Mouse (Mus musculus): ENCODE data around the gene Dlst. TPM values are rescaled to one million over a fixed set of nuclear protein-coding genes. Genes with fewer than 3 reads are reported as not detected.

Gene Dlst
- total RNA-seq, 2 experiments from 2014 or later, result 759 to 769 TPM

DNA sequence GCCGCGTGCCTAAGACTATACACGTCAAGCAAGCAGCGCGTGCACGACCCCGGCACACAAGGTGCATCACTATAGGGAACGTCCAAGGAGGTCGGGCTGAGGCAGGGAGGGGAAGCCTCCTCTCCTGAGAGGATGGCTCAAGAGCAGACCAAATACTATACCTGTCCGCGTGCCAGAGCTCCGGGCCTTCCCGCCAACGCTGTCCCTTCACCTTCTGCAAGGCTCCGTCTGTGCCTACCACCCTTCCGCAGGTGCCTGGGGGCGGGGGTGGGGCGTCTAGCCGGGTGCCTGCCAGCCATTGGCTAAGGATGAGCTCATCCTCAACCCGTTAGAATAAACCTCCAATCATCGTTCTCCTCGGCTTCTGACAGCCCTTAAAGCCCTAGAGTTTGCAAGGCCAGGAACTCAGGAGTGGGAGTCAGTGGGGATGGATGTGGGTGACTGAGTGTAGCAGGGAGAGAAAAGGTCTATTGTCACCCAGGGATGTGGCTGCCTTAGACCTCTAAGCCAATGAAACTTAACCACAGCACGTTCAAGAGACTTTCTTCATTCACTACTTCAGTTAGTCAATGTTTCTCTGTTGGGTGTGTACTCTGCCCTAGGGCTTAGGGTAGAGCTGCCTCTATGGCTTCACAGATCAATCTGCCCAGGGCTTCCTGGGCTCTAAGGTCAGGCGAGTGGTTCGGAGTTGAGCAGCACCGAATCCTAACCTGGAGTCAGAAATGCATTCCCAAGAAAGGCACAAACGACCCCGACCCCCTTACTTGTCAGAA is 40.6 kb downstream of the Dlst start, which contains the start of gene Rps6kl1:
Gene Rps6kl1 (minus strand): TSS at position 263 of the 773 bp plus-strand sequence.
- peak in 1 of 2 experiments; percentile 52 for DNase-seq

DNA sequence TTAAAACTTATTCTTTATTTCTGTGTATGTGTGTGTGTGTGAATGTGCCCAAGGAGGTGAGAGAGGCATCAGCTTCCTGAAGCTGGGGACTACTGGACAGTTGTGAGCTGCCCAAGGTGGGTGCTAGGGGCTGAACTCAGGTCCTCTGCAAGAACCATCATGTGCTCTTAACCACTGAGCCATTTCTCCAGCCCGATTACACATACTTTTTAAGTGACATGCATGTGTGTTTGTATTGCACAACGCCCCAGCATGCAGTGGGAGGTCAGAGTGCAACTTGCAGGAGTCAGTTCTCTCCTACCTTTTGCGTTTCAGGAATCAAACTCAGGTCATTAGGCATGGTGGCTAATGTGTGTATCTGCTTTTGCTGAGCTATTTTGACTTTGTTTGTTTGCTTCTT is 42.4 kb downstream of the Dlst start:
- no peak for DNase-seq

DNA sequence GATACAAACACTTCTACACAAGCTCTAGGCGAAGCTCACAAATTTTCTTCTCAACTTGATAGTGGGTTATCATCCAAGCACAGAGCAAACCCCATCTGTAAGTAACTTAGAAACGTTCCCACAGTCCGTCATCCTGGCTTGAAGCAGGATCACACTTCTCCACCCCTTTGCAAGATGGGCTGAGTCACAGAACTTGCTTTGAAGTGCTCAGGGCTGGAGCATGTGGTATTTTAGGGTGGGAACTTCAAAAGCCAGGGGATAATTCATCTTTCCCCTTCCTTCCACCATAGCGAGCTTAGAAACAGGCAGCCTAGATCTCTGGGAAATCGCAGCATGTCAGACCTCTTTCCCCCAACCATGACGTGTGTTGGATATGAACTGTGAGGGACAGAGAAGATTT is 45.7 kb downstream of the Dlst start:
- DNase-seq, result no peak

DNA sequence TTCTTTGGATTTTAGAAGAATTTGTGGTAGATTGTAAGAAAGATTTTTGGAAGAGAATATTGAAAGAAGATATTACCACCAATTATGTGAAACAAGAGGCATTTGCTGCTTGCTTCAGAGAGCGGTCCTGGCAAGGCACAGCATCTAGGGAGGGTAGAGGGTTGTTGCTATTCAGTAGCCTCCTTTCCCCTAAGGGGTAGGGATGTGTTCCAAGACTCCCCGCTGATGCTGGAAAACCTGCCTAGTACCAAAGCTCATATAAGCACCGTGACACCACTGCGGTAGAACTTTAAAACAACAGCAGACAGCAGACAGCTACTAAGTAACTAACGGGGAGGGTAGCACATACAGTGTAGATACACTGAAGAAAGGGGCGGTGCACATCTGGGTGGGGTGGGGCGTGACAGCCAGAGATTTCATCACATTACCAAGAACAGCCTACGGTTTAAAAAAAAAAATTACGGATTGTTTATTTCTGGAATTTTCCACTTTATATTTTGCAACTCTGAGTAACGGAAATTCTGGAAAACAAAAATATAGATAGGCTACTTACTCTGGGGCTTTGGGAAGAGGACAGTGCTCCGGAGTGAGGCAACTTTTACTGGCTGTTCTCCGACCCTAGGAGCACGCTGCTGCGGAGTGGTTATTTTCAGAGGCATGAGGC is 47.3 kb downstream of the Dlst start:
- no peak for DNase-seq

DNA sequence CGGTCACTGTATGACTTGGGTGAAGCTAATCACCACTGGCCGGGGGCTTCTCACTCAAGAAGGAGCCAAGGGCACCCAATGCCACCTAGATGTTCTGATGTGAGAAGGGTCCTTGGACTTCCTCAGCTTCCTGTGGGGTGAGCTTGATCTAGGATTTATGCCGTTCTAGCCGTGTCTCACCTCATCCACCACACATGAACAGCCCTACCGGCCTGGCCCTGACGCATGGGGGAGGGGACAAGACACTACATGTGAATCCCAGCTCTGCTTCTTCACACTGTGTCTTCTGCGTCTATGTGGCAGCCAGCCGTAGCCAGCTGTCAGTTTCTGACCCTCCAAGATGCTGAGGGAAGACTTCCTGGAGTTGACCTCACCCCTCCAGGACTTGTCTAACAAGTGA is 48.2 kb downstream of the Dlst start:
- no peak for DNase-seq

DNA sequence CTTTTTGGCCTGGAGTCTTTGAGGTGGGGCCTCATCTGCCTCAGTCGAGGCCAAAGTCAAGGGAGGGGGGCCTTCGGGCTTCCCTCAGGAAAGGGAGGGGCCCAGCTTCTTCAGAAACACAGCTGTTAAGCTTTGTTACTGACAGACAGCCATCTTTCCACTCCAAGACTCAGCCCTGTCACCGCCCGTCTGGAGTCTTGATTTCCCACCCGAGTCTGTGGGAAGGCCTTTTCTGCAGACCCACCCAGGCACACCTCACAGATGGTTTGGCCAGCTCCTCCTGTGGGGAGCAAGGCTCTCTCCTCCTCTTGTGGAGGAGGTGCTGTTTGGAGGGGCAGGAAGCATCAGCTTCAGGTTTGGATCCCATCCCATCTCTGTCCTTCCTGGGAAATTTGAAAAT is 49.0 kb downstream of the Dlst start:
- peak; percentile 71 to 86 for DNase-seq

DNA sequence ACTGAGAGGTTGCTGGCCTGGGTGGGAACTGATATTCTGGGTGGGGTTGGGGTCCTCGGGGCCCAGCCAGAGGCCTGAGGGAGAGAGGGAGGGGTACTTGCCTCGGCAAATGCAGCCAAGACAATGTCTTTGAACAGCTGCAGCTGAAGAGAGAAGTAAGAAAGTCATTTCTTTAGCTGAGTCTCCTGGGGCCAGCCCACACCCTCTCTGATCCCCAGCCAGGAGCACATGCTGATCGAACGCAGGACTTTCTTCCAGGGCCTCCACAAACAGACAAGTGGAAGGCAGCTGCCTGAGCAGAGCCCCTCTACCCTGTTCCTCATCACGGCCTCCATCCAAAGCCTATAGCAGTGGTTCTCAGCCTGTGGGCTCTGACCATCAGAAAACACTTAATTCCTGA is 54.4 kb downstream of the Dlst start:
- peak in 1 of 2 experiments; percentile 81 for DNase-seq

DNA sequence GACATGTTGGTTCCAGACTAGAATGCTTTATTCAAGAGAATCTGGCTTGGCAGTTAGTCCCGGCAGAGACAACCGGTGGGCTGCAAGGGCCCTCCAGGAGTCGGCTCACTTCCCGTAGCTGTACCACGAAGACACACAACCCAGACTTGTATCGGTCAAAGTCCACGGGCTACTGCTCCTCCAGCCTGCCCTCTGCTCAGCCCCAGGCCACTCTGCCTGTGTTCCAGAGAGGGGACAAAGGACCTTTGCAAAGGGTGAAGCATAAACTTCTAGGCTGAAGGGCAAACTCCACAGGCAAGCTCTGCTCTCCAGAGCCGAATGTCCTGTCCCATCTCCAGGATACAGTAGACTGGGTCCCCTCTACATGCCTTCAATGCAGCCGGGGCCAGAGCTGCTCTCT is 56.0 kb downstream of the Dlst start:
- no peak for DNase-seq

DNA sequence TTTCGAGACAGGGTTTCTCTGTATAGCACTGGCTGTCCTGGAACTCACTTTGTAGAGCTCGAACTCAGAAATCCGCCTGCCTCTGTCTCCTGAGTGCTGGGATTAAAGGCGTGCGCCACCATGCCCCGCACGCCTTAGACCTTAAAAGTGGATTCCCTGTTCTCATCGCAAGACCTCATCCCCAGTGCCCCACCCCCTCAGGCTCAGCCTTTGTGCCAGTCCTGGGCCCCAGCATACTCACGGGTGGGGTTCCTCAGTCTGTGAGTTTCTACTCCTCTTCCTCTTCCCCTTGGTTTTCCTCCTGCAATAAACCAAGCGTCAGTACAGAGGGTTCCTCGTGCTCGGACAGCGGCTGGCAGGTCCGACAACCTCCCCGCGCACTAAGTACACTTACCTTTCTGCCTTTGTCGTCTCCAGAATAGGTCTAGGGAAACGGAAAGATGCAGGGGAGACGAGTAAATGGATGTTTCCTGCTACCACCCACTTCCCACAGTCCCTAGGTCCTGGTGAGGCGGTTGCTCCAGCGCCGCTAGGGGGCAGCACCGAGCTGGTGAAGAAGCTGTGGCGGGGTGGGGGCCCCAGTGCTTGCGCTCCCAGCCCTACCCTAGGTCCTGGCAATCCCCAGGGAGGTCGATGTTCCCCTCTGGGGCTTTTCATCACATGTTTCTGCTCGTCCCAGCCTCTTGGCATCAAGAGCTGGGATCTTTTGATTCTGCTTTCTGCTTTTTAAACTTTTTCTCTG is 58.7 kb downstream of the Dlst start:
- peak; percentile 86 to 93 for DNase-seq

DNA sequence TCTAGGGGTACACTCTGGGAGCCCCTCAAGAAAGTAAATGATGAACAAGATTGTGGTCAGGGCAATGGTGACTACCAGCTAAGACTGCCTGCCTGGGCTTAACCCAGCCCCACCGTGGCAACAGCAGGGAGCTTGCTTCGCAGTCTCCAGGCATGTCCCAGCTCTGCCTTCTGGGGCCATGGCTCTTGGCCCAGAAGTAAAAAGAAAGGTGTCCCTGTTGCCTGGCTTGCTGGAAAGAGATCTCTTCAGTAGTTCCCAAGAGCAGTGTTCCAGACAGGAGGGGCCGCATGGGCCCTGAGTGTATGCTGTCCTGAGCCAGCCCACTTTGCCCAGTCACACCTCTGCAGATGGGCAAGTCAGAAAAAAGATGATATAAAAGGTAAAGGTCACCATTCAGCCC is 59.2 kb downstream of the Dlst start:
- DNase-seq, result no peak

DNA sequence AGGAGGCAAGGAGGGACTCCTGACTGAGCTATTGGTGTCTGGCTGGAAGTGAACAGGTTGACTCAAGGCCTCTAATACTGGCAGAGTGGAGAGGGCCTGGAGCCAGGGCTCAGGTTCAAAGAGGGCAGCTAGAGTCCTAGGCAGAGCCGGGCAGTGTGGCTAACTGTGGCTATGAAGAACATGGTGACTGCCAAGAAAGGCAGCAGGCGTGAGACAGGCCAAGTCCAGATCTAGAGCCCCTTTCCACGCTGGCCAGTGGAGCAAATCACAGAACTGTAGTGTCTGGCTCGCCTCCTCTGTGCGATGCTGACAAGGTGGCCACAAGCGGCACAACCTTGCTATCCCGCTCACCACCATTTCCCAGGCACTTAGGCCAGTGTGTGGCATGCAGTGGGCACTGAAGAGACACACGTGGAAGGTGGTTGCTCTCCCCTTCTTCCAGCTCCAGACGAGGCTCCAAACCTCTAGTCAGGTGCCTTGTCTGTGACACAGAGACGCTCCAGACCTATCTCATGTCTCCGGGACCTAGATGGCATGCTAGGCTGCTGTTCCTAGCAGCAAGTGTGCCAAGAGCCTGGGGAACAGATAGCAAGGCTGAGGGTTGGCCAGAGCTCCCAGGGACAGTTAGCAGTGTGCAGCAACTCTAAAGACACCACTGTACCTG is 59.8 kb downstream of the Dlst start:
- DNase-seq, result peak; percentile 64 to 78

DNA sequence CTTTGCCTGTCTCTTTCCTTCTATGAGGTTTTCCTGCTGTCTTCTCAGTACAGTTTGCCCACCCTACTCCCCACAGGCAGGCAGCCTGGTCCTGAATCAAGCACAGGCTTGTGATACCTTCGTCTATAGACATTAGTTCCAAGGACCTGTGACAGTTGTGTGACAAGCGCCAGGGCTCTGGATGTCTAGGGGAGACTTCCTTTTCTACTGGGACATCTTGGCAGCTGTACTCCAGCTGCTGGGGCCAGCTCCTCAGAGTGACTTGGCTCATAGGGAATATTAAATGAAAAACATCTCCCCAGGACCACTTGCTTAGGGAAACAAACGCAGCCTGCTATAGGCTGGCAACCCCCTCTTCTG is 60.3 kb downstream of the Dlst start:
- DNase-seq, result no peak

DNA sequence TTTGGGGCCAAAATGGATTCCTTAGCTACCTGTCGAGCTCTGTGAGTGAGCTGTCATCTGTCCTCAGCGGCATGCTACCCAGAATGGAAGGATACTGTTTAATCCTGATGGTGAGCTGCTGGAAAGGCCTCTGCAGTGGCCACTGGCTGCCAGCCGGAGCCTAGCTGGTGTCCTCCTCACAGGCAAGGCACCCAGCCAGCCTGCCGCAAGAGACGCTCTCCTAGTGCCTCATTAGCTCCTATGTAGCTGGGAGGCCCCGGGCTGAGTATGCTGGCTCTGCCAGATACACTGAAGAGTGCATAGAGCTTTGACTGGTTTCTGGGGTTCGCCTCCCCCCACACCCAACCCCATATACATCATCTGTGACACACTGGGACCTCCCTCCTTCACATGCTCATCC is 63.4 kb downstream of the Dlst start:
- DNase-seq, result peak in 1 of 2 experiments; percentile 47

DNA sequence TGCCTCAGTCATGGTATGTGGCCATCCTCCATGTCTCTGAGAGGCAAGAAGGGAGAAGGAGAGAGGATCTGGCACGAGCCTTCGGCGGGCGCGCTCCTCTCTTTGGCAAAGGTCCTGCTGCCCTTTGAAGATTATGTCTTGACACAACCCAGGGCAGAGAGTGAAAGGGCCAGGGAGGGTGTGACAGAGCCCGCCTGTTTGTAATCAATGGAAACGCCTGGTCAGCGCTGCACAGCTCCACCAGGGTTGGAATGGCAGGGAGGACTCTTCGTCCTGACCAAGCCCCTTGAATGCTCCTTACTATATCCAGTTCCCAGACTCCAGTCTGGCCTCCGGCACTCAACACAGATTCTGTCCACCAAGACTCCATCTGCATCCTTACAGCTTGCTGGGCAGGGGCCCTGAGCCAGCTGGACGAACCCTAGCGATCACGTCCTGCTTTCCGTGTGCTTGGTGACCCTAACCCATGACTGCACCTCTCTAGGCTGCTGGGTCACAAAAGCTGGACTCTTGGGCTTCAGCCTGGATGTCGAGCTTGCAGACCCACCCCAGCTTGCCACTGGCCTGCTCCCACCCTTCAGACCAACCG is 64.5 kb downstream of the Dlst start:
- DNase-seq, result no peak

DNA sequence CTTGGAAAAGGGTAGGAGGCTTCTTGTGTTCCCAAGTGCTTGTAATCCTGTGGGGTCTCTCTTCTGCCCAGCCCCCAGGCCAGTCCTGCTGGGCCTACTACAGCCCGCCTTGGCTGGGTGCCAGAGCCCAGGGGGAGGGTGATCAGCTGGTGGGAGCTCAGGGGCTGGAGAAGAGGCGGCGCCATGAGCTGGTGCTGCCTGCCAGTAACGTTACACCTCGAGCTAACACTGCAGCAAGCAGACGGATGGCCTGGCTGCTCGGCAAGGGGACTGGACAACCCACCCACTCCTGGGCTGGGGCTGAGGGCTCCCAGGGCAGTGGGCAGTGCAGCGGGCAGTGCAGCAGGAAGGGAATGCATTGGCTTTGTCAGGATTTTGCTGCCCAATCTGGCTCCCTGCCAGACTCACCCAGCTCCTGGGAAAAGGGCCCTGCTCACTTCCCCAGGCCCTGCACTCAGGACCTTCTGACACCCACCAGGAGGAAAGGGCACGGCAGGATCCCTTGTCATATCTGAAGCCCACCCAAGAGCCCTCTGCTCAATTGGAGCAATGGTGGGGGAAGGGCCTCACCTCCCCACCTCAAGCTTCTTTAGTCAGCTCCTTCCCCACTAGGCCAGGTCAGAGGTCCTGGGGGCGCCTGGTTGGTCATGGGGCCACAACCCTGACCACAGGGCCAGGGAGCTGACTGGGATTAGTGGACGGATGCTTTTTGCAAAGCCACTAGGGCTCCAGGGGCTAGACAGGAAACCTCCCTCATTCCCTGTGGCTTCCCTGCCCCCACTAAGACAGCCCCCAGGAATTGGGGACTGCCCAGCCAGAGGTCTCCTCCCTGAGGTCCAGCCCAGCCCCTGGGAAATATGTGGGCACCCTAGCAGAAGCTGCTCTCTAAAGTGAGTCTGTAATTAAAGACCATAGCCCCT is 65.6 kb downstream of the Dlst start:
- peak in 1 of 2 experiments; percentile 44 for DNase-seq

DNA sequence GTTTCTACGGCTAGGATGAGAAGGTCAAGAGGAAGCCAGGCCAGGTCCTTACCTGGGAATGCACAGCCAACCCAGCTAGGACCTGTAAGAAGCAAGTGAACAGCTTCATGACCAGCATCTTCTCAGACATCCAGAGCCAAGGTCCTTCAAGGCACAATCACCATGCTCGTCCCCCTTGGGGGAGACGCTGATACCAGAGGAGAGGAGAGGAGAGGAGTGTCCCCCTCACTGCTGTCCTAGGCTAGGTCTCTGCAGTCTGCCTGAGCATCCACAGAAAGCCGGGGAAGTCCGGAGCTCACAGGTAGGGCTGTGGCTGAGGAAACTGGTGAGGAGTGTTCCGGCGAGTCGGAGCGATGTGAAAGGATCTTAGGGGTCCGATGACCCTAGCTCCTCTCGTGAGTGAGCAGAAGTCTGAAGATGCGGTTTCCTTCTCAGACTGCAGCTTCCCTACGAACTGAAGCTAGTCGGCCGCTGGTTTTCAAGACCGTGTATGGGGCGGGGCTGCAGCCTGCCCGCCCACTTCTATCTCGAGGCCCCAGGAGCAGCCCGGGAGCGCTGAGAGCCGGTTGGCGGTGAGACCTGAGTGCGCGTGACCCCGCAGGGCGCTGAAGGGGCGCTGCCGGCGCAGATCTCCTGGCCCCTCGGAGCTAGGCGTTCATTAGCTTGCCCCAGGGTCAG is 66.4 kb downstream of the Dlst start:
- DNase-seq, result peak; percentile 68 to 71

DNA sequence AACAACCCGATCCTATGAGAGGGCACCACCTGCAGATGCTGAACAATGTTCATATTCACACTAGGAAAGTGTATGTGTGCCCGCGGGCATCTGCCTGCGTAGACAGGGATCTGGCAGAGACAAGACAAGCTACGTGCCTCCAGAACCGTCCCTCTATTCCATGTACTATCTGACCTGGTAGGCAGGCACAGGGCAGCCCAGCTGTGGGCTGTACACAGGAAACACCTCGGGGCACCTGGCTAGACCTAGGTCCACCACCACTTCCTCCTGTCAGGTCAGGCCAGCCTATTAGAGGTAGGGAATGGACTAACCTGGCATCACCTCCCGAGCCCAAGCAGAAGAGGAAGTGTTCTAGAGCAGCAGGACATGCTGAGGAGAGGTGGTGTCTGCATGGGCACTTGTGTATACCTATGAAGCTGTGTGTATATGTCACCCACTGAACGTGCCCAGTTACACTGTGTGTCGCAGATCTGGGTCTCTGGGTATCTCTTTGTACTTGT is 67.2 kb downstream of the Dlst start, which contains the start of gene Pgf:
Gene Pgf (minus strand): TSS at position 51 of the 500 bp plus-strand sequence.
- DNase-seq, result no peak

DNA sequence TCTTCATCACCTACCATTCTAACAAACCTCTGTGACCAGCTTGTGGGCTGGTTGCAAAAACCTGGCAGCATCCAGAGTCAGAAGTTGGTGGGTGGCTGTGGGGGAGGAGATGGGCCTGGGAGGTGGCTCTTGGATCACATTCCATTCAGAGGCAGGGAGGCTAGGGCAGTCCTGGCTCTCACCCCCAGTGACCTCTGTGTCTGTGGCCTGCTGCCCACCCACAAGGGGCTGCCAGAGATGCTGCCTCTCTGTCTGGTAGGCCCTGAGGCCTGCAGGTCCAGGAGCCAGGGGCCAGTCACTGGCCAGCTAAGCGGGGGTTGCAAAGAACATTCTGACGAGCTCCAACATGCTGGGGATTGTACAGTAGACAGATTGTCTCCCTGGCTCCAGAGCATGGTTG is 67.7 kb downstream of the Dlst start:
- no peak for DNase-seq

DNA sequence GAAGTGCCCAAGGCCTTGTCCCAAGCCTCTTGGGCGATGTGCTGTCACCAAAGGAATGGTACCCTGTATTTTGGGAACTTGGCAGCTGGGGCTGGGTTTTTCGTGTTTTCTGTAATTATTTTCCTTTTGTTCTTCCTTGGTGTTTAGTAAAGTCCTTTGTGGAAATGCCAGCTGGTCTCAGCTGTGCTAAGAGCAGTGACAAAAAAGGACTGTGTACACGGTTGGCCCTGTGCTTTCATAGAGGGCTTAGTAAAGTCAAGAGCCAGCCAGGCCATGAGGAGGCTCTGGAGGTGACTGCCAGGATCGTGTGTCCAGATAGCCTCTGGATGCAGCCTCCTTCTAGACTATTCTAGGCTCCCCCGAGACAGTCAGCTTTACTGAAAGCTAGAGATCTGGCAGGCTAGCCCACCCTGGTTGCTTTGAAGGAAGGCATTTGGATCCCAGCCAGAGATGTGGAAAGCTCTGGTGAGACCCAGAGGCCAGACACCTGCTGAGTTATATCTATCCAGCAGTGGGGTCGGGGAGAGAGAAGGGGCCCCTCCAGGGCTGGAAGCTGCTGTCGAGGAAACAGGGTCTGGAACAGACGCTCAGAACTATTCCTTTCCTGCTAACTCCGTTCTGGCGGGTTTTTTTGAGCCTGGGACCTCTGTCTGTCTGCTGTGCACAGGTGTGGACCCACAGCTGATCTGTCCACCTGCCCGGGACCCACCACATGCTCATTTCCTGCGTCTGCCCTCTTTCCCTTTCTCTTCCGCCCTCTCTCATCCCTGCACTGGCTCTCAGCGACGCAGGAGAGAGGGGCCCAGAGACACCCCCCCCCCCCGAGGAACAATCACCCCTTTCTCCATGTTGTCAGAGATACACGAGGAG is 71.1 kb downstream of the Dlst start:
- no peak for DNase-seq
